Mouse (Mus musculus) Muller cell, postnatal 12 days (primary cell): ENCODE measurements at regions not wholly inside any gene's neighbourhood (a gene's known extent, or its start where the extent isn't known, plus 50 kb on each side); places are given as distances from the start of the nearest gene placed in this dataset.

ENCODE experiments used
- DNase-seq: peaks from one replicate; pipeline ENCODE4 v3.0.0-alpha.2; 2015; ENCODE audit errors: inconsistent ontology term

- no peak for DNase-seq
These were observed 346.1 kb upstream of the Pdgfd start for GRCm38 (mm10) chr9:5822234-5822633.

- DNase-seq: no peak
These were observed 339.5 kb upstream of the Pdgfd start for GRCm38 (mm10) chr9:5828871-5829270.

DNA sequence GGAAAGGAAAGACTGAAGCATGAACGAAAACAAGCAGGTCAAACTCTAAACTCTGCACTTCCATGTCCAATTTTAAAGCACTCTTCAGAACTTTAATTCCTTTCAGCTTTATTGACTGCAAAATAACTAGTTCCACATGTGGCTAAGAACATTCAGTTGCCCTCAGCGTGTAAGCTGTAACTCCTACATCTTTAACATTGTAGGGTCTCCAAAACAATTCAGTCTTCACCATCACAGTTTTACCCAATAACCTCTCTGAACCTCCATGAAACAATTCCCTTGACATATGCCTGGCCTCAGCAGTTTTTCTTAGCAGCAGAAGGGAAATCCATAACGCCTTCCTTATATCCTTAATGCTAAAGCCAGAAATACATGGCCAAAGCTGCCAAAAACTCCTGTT lies 326.0 kb upstream of the Pdgfd start:
- no peak for DNase-seq

DNA sequence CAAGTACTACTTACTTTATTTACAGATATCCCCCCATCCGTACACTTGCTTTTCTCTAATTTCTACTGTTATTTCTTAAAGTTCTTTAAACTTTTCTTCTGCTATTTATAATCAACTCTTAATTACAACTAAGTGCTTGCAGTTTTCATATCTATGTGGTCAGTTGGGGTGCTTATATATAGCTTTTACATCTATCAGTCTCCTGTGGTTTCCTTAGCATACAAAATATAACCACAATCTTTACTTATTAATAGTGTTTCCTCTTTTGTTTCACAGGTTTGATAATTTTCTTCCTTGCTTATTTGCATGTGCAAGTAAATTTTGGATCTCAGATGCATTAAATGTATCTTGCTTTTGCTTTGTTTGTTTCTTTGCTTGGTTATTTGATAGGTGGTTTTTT lies 288.7 kb upstream of the Pdgfd start:
- no peak for DNase-seq

DNA sequence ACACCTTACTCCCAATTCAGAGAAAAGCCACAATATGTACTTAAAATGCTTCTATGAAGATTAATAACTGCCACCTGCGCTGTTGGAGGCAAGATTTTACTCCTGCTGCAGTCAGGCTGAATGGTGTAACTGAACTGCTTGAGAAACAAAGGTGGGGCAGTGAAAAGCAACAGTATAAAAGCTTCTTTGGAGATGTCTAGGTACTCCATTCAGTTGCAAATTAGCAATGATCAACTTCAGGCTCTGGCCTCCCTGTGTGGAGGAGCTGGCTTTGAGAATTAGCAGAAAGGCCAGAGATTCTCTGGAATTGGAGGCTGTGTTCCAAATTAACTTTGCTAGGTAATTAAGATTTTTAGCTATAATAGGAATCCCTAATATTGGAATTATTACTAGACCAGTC lies 245.9 kb upstream of the Pdgfd start:
- DNase-seq: no peak

- no peak for DNase-seq
These were observed 240.1 kb upstream of the Pdgfd start for GRCm38 (mm10) chr9:5928166-5928850.

- peak; percentile 79 for DNase-seq
These were observed 196.1 kb upstream of the Pdgfd start for GRCm38 (mm10) chr9:5972292-5972691.
